Mouse (Mus musculus) liver, embryonic 14.5 days (tissue): ENCODE measurements at regions not wholly inside any gene's neighbourhood (a gene's known extent, or its start where the extent isn't known, plus 50 kb on each side); places are given as distances from the start of the nearest gene placed in this dataset.

ENCODE experiments used
- CTCF ChIP-seq: IDR thresholded peaks from 2 replicates; pipeline ENCODE4 v1.5.1; 2016; ENCODE audit warnings: antibody characterized with exemption, low read depth, control low read depth
- EP300 ChIP-seq: IDR thresholded peaks from 2 replicates; pipeline ENCODE4 v1.6.1; 2016; ENCODE audit warnings: antibody characterized with exemption, low read depth

- no peak for TF ChIP-seq CTCF
- TF ChIP-seq EP300 = no peak
Observed at GRCm38 (mm10) chr3:133754911-133755259, 209.9 kb upstream of the Tet2 start.
